Mouse (Mus musculus) adrenal gland, postnatal 10 days (tissue): Measurements from ENCODE around the gene Olfr1506. TPM values are rescaled to one million over a fixed set of nuclear protein-coding genes. Genes with fewer than 3 reads are reported as not detected.
"Not testable (repeated sequence)": the region's sequence is repeated elsewhere in the genome, so short reads cannot be mapped to it uniquely, and the experiment has no call there.

Experiments used
- DNase-seq: peaks from one replicate; pipeline ENCODE4 v3.0.0; 2021; ENCODE audit warnings: mixed read lengths
- long read RNA-seq, 2 experiments: library from polyadenylated mRNA; stranded (forward); transcript quantifications; one replicate each; pipeline ENCODE4 v2.0.0; 2021
- total RNA-seq, 2 experiments: library from RNA; stranded (reverse); gene quantifications; 2 replicates each; pipeline ENCODE4 v1.2.3; 2021

Gene Olfr1506
- not detected for total RNA-seq
- long read RNA-seq, experiment 1 = 0 reads
- long read RNA-seq, experiment 2 = 0 reads

DNA sequence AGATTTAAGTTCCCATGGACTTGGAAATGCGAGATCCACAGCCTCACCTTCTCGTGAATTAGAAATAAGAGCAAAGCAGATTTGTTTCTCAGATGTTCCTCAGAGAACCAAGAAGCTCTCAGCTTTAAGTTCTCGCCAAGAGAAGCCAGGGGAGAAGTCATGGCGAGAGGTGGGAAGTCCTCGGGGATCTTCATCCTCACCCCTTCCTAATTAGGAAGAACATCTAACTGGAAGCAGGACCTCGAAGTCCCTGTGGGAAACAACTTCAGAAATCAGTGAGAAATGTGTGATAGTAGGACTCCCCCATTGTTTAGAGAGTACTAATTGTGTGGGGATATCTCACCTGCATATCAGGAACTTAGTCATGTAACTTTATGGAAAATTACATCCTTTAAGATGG lies at the start of gene Olfr1506:
TSS of gene Olfr1506 (minus strand) at position 101 of the 400 bp plus-strand sequence.
- not testable (repeated sequence) for DNase-seq

DNA sequence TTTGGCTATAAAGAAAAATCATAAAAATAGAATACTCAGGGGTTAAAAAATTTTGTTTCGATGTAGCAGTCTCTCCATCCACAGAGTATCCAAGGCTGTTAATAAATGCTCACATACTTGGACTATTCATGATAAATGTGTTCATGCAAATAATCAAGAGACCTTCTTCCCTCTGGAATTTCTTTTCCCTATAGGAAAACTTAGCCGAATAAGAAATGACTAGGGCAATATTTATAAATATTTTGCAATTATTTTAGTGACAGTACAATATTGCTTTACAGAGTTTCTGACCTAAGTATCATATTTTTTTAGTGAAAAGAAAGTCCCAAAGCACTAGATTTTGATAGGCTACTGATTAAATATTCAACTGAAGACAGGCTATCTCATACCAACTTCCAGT lies 46.6 kb upstream of the Olfr1506 start, which contains the start of gene Olfr1271:
TSS of gene Olfr1271 (minus strand) at position 101 of the 400 bp plus-strand sequence.
- DNase-seq = no peak

DNA sequence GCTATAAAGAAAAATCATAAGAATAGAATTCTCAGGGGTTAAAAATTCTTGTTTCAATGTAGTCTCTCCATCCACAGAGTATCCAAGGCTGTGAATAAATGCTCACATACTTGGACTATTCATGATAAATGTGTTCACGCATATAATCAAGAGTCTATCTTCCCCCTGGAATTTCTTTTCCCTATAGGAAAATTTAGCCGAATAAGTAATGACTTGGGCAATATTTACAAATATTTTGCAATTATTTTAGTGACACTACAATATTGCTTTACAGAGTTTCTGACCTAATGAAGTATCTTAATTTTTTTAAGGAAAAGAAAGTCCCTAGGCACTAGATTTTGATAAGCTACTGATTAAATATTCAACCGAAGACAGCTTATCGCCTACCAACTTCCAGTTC lies 33.2 kb upstream of the Olfr1506 start, which contains the start of gene Olfr142:
TSS of gene Olfr142 (minus strand) at position 101 of the 400 bp plus-strand sequence.
- DNase-seq = no peak

DNA sequence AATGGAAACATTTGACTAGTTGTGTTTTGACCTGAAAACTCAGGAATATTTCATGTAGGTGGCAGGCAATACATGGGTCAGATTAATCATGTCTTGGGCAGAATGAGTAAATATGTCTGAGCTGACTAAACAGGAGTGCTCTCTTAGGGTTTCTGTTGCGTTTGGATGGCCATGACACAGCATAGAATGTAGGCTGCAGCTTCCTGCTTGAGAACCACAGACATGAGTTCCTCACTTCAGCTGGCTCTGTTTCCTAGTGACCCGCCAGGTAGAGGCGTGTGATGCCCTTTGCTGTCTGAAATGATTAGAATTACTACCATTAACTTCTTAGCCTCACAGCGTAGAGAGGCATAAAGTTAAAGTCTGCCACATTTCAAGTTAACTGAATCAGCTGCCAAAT lies 24.7 kb downstream of the Olfr1506 start:
- DNase-seq = not testable (repeated sequence)

DNA sequence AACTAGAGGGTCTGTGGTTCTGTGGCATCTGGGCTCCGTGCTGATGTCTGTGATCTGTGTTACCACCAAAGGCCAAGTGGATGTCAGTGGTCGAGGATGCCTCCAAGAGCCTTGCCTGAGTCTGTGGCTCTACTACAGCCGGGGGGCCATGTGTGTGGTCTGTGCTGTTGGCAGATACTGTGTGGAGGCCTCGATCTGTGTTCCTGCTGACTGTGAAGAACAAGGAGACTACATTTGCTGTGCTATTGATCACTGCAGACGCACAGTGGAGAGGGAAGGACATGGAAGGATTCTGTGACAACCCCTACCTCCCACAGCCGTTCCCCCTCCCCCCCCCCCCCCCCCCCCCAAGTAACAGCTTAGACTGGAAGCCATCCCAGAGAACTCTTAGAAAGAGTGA lies 29.0 kb downstream of the Olfr1506 start:
- DNase-seq = not testable (repeated sequence)

DNA sequence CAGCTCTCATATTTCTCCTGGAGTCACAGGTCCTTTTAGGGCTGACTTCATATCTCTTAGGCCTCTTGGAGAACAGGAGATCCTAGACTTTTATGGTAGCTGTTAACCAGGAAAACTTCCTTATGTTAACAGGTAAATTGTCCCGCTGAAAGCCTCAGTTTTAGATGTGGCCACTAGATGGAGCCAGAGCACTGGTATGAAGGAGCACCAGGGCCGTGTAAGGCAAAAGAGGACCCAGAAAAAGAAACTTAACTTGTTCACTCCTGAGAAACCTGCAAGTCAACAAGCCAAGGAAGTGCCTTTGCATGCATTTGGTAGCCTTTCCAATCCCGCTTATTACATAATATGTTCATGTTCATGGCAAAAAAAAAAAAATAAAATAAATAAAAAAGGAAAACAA lies 29.5 kb downstream of the Olfr1506 start:
- not testable (repeated sequence) for DNase-seq

DNA sequence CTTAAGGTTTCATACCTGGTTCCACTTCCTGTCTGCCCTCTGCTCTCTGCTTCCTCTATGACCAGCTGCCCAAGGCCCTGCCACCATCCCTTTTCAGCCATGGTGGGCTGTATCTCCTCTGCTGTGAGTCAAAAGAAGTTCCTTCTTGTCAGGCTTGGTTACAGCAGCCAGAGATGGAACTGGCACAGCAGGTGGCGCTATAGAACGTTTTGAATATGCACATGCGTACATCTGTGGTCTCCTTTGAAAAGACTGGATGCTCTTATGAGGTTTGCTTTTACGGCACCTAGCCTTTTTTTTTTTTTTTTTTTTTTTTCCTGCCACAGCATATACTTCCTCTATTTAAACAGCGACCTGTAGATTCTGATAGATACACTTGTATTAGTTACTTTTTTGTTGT lies 37.2 kb downstream of the Olfr1506 start:
- not testable (repeated sequence) for DNase-seq

DNA sequence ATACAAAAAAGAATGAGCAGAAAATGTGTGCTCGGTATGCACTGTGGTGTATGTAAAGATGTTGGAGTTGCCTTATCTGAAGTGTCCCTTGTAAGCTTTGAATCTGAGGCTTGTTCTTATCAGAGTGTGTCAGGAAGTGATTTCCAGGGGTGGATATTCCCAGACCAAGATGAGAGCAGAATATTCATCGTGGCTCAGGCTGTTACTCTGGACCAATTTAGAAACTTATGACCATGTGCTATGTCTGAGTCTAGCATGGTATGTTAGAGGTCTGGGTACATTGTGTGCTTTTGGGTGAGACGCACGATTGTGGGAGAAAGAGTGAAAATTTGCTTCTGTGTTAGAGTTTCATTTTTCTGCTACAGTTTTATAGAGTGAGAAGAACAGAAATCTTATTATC lies 38.2 kb downstream of the Olfr1506 start:
- not testable (repeated sequence) for DNase-seq

Other genes with a start within 250 kb of the Olfr1506 start
- gene Olfr1261, start 233.3 kb downstream of the Olfr1506 start, total RNA-seq = not detected
- gene Olfr1262, start 224.3 kb downstream of the Olfr1506 start, total RNA-seq = not detected
- not detected for gene Olfr1263, start 212.4 kb downstream of the Olfr1506 start, total RNA-seq
- not detected for gene Olfr1264, start 198.9 kb downstream of the Olfr1506 start, total RNA-seq
- not detected for gene Olfr1265, start 189.2 kb downstream of the Olfr1506 start, total RNA-seq
- gene Olfr140, start 160.9 kb downstream of the Olfr1506 start, total RNA-seq = not detected
- gene Olfr1269, start 103.1 kb downstream of the Olfr1506 start, total RNA-seq = not detected
- not detected for gene Olfr32, start 82.2 kb downstream of the Olfr1506 start, total RNA-seq
- not detected for gene Olfr1270, start 71.4 kb downstream of the Olfr1506 start, total RNA-seq
- not detected for gene Olfr142, start 33.1 kb upstream of the Olfr1506 start, total RNA-seq
- not detected for gene Olfr1271, start 46.5 kb upstream of the Olfr1506 start, total RNA-seq
- gene Olfr1272, start 68.3 kb upstream of the Olfr1506 start, total RNA-seq = not detected
- under 1 TPM in 1 of 2 experiments, not detected in 1; 0.15 TPM for gene Gm13769, start 97.7 kb upstream of the Olfr1506 start, total RNA-seq
- gene Olfr1274-ps, start 174.2 kb upstream of the Olfr1506 start, total RNA-seq = not detected